Mouse (Mus musculus) stomach, embryonic 14.5 days (tissue): Measurements from ENCODE around the gene Ugt1a8. TPM values are rescaled to one million over a fixed set of nuclear protein-coding genes. Genes with fewer than 3 reads are reported as not detected.
A peak's percentile ranks its signal among the peaks of the same experiment; 100 is the strongest.

Experiments
- ATAC-seq: fragments of 200-750 bp; cut with Nextera tagmentation; 2 replicates; pipeline ENCODE4 v1.8.0; 2017; ENCODE audit warnings: low read depth, moderate TSS enrichment; ENCODE audit not compliant: insufficient number of reproducible peaks, insufficient read depth, low FRiP score
- H3K27ac ChIP-seq: fragments of 300-500 bp; sonication (generic); 2 replicates; pipeline ENCODE4 v1.5.1; 2014; ENCODE audit warnings: mild to moderate bottlenecking, low read length, moderate library complexity, mixed read lengths
- H3K27me3 ChIP-seq: fragments of 300-500 bp; sonication (generic); 2 replicates; pipeline ENCODE4 v1.6.1; 2014; ENCODE audit warnings: low read length, control low read depth, mixed read lengths; ENCODE audit not compliant: control insufficient read depth, insufficient read depth
- H3K36me3 ChIP-seq: fragments of 300-500 bp; sonication (generic); 2 replicates; pipeline ENCODE4 v1.6.1; 2014; ENCODE audit warnings: mild to moderate bottlenecking, control low read depth, low read length, moderate library complexity, mixed read lengths; ENCODE audit not compliant: control insufficient read depth, insufficient read depth
- H3K4me1 ChIP-seq: fragments of 300-500 bp; sonication (generic); 2 replicates; pipeline ENCODE4 v1.6.1; 2014; ENCODE audit warnings: low read length, control low read depth, mixed read lengths; ENCODE audit not compliant: control insufficient read depth, insufficient read depth
- H3K4me2 ChIP-seq: fragments of 300-500 bp; sonication (generic); replicated peaks from 2 replicates; pipeline ENCODE4 v1.6.1; 2014; ENCODE audit warnings: low read depth, low read length, control low read depth
- H3K4me3 ChIP-seq: fragments of 300-500 bp; sonication (generic); 2 replicates; pipeline ENCODE4 v1.5.1; 2014; ENCODE audit warnings: low read depth, low read length, control low read depth
- H3K9ac ChIP-seq: fragments of 300-500 bp; sonication (generic); replicated peaks from 2 replicates; pipeline ENCODE4 v1.6.1; 2014; ENCODE audit warnings: low read depth, mild to moderate bottlenecking, control low read depth, low read length, moderate library complexity, mixed read lengths
- H3K9me3 ChIP-seq: fragments of 300-500 bp; sonication (generic); 2 replicates; pipeline ENCODE4 v1.6.1; 2016; ENCODE audit warnings: low read depth, low read length, control low read depth; ENCODE audit not compliant: control insufficient read depth
- WGBS: fragments of 180-500 bp; shearing (Covaris S2); extraction: QIAGEN DNeasy Blood & Tissue Kit; methylation state at CpG from one replicate; pipeline ENCODE4 v1.1.7; 2014; 5-methylcytosine and 5-hydroxymethylcytosine counted together
- polyA plus RNA-seq: library from polyadenylated mRNA; unstranded; fragments of >200 nt; fragmentation: Nextera tagmentation; extraction: Ambion mirVana; gene quantifications from 2 replicates; pipeline ENCODE4 v1.2.1, GENCODE M21; 2014

Gene Ugt1a8
- polyA plus RNA-seq, 1 experiment from 2014 or later: not detected

GRCm38 (mm10) chr1:88235046-88235893 is 147.7 kb downstream of the Ugt1a8 start:
- Histone ChIP-seq H3K4me1 (no peaks in the 10 kb centered on the region), H3K36me3 (no peaks in the 10 kb centered on the region), H3K4me3 (no peak overlapping the region), H3K9ac (no peak overlapping the region), H3K27ac (no peak overlapping the region), H3K4me2 (no peak overlapping the region), H3K27me3 (no peaks in the 10 kb centered on the region), H3K9me3 (peaks cover 88% of the 10 kb centered on the region)
- peak; percentile 0; the same call in 1 of the 2 replicates for ATAC-seq
- 64% methylated on average over 11 of the region's 11 CpGs for WGBS

DNA sequence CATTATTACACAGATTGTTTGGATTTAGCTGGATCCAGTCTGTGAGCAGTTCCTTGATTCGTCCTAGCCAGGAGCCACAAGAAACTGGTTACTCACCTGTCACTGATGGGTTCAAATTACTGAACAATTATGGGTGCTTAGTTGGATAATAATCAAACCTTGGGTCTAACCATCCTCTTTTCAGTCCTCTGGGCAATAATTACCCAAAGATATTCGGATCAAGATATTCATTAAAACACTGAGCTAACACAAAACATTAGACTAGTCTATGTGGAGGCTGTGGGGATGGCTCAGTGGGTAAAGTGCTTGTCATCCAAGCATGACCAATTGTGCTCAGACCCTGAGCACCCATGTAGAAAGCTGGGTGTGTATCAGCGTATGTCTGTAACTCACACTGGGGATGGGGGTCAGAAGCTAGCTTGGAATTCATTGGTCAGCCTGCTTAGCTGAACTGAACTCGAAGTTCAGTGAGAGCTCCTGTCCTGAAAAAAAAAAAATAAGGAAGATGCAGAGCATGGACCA is 148.3 kb downstream of the Ugt1a8 start:
- Histone ChIP-seq H3K4me3 (no peak overlapping the region), H3K4me1 (no peaks in the 10 kb centered on the region), H3K27me3 (no peaks in the 10 kb centered on the region), H3K9me3 (peaks cover 88% of the 10 kb centered on the region), H3K4me2 (no peak overlapping the region), H3K27ac (no peak overlapping the region), H3K36me3 (no peaks in the 10 kb centered on the region), H3K9ac (no peak overlapping the region)
- no peak for ATAC-seq
- WGBS: 65% methylated on average over 4 of the region's 4 CpGs

- no peak overlapping the region for H3K4me2 ChIP-seq
- H3K9me3 ChIP-seq: peaks cover 84% of the 10 kb centered on the region
Measured at GRCm38 (mm10) chr1:88237311-88237710, 149.7 kb downstream of the Ugt1a8 start.

DNA sequence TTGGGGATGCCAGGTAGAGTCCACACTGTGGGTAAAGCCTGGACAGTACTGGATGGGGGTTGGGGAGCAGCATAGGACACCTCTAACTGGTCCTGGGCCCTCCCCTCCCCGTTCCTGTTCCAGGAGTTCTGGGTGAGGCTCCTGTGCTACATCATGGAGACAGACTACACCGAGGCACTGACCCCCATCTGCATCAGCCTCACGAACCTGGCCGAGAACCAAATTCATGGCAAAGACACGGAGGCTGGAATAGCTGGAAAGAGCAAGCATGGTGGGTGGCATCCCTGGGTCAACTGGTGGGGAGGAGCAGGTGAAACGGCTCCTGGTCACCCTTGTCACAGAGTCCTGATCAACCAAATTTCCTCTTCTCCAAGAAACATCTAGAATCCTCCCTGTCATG is 151.2 kb downstream of the Ugt1a8 start:
- no peak for ATAC-seq
- Histone ChIP-seq H3K27me3 (no peaks in the 10 kb centered on the region), H3K4me2 (no peak overlapping the region), H3K9me3 (peaks cover 79% of the 10 kb centered on the region), H3K27ac (no peak overlapping the region), H3K4me3 (no peak overlapping the region), H3K36me3 (no peaks in the 10 kb centered on the region), H3K9ac (no peak overlapping the region), H3K4me1 (no peaks in the 10 kb centered on the region)
- WGBS: 75% methylated on average over 6 of the region's 6 CpGs

More at GRCm38 (mm10) chr1:88237311-88237710, 149.7 kb downstream of the Ugt1a8 start:
- H3K27me3 ChIP-seq: no peaks in the 10 kb centered on the region
- no peak overlapping the region for H3K27ac ChIP-seq
- peak; percentile 2; the same call in 1 of the 2 replicates for ATAC-seq
- H3K4me3 ChIP-seq: no peak overlapping the region
- H3K4me1 ChIP-seq: no peaks in the 10 kb centered on the region
- 74% methylated on average over 5 of the region's 5 CpGs for WGBS
- H3K36me3 ChIP-seq: no peaks in the 10 kb centered on the region
- H3K9ac ChIP-seq: no peak overlapping the region

- Histone ChIP-seq H3K4me3 (no peak overlapping the region), H3K4me2 (no peak overlapping the region), H3K27ac (no peak overlapping the region), H3K36me3 (no peaks in the 10 kb centered on the region), H3K27me3 (no peaks in the 10 kb centered on the region), H3K9me3 (peaks cover 80% of the 10 kb centered on the region), H3K4me1 (no peaks in the 10 kb centered on the region), H3K9ac (no peak overlapping the region)
- ATAC-seq: no peak
- 78% methylated on average over 5 of the region's 5 CpGs for WGBS
Measured at GRCm38 (mm10) chr1:88240072-88240471, 152.5 kb downstream of the Ugt1a8 start.

DNA sequence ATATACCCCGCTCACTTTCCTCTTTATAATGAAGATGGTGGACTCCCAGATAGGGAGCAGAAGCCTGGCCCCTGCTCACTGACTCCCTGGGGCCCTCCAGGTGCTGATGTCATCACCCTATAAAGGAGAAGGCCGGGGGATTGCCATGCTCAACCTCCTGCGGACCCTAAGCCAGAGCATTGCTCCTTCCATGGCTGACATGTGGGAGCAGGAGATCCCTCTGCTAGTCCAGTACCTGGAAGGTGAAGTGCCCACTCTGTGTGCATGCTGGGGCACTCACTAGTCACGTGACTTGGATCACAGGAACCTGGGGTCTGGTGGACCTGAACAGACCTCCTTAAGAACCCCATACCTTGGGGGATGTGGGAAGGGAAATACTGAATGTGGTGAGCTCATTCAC is 153.0 kb downstream of the Ugt1a8 start:
- H3K4me1 ChIP-seq: no peaks in the 10 kb centered on the region
- no peak overlapping the region for H3K9ac ChIP-seq
- no peaks in the 10 kb centered on the region for H3K36me3 ChIP-seq
- peak; percentile 1; the same call in 1 of the 2 replicates for ATAC-seq
- H3K27me3 ChIP-seq: no peaks in the 10 kb centered on the region
- H3K4me2 ChIP-seq: no peak overlapping the region
- H3K9me3 ChIP-seq: peaks cover 79% of the 10 kb centered on the region
- no peak overlapping the region for H3K27ac ChIP-seq
- 72% methylated on average over 4 of the region's 4 CpGs for WGBS
- no peak overlapping the region for H3K4me3 ChIP-seq

DNA sequence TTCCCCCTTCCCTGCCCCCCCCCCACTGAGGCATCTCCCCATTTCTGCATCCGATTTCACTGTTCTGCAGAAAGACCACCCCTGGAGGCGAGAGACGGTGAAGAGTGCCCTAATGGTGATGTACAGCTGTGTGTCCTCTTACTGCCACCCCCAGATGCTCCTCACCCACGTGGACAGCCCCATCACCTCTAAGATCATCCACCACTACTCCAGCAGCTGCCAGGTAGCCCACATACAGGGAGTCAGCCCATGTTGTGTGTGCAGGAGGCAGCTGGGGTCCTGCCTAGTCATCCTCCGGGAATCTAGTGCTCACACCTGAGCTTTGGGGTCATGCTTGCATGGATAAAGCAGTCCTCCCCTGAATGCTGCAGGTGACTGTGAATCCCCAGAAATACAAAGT is 156.2 kb downstream of the Ugt1a8 start:
- Histone ChIP-seq H3K9ac (no peak overlapping the region), H3K4me3 (no peak overlapping the region), H3K36me3 (no peaks in the 10 kb centered on the region), H3K27ac (no peak overlapping the region), H3K27me3 (no peaks in the 10 kb centered on the region), H3K9me3 (peaks cover 86% of the 10 kb centered on the region), H3K4me2 (no peak overlapping the region), H3K4me1 (no peaks in the 10 kb centered on the region)
- WGBS: 62% methylated on average over 5 of the region's 5 CpGs
- no peak for ATAC-seq

DNA sequence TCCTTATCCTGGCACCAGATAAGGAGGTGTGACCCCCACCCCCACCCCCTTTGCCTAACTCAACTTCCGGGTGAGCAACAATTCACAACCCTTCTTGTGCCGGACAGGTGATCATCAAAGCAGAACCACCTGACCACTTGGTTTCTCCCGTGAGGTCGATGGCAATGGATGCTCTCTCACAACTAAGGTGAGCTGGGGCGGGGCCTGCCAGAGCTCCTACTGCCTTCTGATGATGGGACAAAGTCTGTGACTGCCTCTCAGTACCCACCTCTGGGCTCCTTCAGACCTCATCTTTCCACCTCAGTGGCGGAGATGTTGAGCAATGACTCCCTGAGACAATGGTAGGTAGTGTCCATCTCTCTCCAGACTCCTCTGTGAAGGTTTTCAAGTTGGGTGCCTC is 158.3 kb downstream of the Ugt1a8 start:
- H3K9me3 ChIP-seq: peaks cover 86% of the 10 kb centered on the region
- ATAC-seq: no peak

More for the DNA sequence above, 158.3 kb downstream of the Ugt1a8 start:
- 77% methylated on average over 6 of the region's 6 CpGs for WGBS
- Histone ChIP-seq H3K9ac (no peak overlapping the region), H3K4me3 (no peak overlapping the region), H3K36me3 (no peaks in the 10 kb centered on the region), H3K4me2 (no peak overlapping the region), H3K4me1 (no peaks in the 10 kb centered on the region), H3K27me3 (no peaks in the 10 kb centered on the region), H3K27ac (no peak overlapping the region)
